Mouse (Mus musculus) neural tube, embryonic 14.5 days (tissue): ENCODE measurements at regions not wholly inside any gene's neighbourhood (a gene's known extent, or its start where the extent isn't known, plus 50 kb on each side); places are given as distances from the start of the nearest gene placed in this dataset.

ENCODE experiments used
- ATAC-seq: fragments of 200-750 bp; cut with Nextera tagmentation; 2 replicates; pipeline ENCODE4 v1.8.0; 2017; ENCODE audit warnings: low read depth, mild to moderate bottlenecking, moderate TSS enrichment, moderate library complexity
- H3K27ac ChIP-seq: fragments of 300-500 bp; sonication (generic); 2 replicates; pipeline ENCODE4 v1.5.1; 2014; ENCODE audit warnings: low read depth, mild to moderate bottlenecking, control low read depth, low read length, moderate library complexity, mixed read lengths
- H3K27me3 ChIP-seq: fragments of 300-500 bp; sonication (generic); 2 replicates; pipeline ENCODE4 v1.6.1; 2014; ENCODE audit warnings: low read length; ENCODE audit not compliant: control insufficient read depth, insufficient read depth
- H3K36me3 ChIP-seq: fragments of 300-500 bp; sonication (generic); 2 replicates; pipeline ENCODE4 v1.6.1; 2014; ENCODE audit warnings: low read length, mixed read lengths; ENCODE audit not compliant: control insufficient read depth, insufficient read depth
- H3K4me1 ChIP-seq: fragments of 300-500 bp; sonication (generic); 2 replicates; pipeline ENCODE4 v1.6.1; 2014; ENCODE audit warnings: low read length; ENCODE audit not compliant: control insufficient read depth, insufficient read depth
- H3K4me2 ChIP-seq: fragments of 300-500 bp; sonication (generic); 2 replicates; pipeline ENCODE4 v1.6.1; 2014; ENCODE audit warnings: mild to moderate bottlenecking, low read depth, low read length, control low read depth
- H3K4me3 ChIP-seq: fragments of 300-500 bp; sonication (generic); 2 replicates; pipeline ENCODE4 v1.5.1; 2014; ENCODE audit warnings: low read depth, low read length, control low read depth, mixed read lengths
- H3K9ac ChIP-seq: fragments of 300-500 bp; sonication (generic); replicated peaks from 2 replicates; pipeline ENCODE4 v1.6.1; 2014; ENCODE audit warnings: low read depth, mild to moderate bottlenecking, control low read depth, low read length, mixed read lengths
- H3K9me3 ChIP-seq: fragments of 300-500 bp; sonication (generic); 2 replicates; pipeline ENCODE4 v1.6.1; 2016; ENCODE audit warnings: low read length; ENCODE audit not compliant: control insufficient read depth
- WGBS: fragments of 180-500 bp; shearing (Covaris S2); extraction: QIAGEN DNeasy Blood & Tissue Kit; methylation state at CpG from one replicate; pipeline ENCODE4 v1.1.7; 2014; 5-methylcytosine and 5-hydroxymethylcytosine counted together

DNA sequence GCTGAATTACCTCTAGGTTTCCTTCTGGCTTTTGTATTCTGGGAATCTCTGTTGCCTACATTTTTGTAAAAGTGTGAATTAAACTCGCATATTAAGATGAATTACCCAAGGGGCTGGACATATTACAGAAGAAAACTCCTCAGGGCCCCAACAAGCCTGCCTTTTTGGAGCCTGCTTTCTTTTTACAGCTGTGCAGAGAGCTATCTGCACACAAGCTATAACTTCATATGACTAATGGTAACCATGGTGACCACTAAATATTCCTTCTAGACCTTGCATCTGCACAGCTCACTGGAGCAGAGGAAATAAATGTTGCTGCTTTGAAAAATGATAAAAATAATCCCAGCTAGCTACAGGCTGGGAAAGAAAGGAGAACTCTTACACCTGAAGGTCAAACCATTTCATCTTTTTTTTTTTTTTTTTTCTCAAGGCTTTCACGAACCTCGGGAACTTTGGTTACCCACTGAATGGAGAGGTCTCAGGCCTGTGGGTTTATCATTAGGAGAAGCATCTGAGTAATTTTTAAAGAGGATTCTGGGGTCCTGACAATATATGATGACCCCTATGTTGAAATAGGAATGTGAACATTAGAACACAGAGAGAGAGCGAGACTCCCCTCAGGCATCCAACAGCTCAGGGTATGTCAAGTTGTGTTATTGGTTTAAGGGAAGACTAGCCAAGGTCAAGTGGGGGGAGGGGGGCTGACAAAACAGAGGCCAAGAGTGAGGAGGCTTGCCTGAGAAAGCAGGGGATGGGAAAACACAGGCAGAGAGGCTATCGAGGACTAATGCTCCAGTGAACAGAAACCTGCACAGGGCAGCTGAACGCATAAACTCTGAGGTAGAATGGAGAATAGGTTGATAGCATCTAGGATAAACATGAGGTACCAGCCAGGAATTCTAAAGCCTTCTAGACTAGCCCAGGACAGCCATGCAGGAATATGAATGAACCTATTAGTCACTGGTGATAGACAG lies 188.4 kb downstream of the Phlda1 start:
- H3K27ac ChIP-seq = peak overlapping the region; percentile 16; the same call in 1 of the 2 replicates
- no peak overlapping the region for H3K4me2 ChIP-seq
- WGBS = 58% methylated on average over 6 of the region's 6 CpGs
- H3K9me3 ChIP-seq = no peaks in the 10 kb centered on the region
- ATAC-seq = peak; percentile 84
- H3K36me3 ChIP-seq = no peaks in the 10 kb centered on the region
- no peaks in the 10 kb centered on the region for H3K27me3 ChIP-seq
- no peak overlapping the region for H3K9ac ChIP-seq
- H3K4me3 ChIP-seq = no peak overlapping the region
- H3K4me1 ChIP-seq = peaks cover 15% of the 10 kb centered on the region

DNA sequence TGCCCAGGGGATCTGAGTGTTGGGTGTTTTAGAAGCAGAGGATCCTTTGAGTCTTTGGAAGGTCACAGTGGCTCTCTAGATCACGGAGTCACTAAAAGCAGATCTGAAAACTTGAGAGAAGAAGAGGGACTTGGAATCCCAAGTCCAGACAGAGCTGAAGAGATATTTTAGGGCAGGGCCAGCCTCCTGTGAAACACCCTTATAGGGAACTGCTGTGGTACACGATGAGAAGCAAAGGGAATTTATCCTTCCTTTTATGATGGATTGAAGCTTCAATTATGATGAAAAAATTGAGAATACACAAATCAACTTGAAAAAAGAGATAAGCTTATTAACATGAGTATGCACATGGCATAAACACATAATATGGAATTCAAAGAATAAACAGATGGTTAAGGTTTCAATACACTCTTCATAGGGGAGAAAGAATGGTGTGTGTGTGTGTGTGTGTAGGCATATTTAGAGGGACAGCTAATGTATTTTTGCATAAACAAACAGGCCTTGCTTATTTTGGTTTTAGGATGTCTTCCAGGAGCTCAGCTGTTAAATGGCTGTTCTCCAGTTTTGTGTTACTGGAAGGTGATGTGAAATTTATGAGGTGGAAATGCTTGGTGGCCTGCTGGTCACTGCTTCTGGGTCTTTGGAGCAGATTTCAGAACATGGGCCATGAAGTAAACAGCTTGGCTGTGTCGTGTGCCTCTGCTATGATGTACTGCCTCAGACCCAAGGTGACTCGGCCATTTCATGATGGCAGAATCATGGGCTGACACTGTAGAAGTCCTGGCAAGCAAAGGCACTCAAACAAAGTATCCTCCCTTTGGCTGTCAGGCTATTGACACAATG lies 190.1 kb downstream of the Phlda1 start:
- Histone ChIP-seq H3K4me1 (peaks cover 17% of the 10 kb centered on the region), H3K4me2 (no peak overlapping the region), H3K27ac (no peak overlapping the region), H3K9ac (no peak overlapping the region), H3K4me3 (no peak overlapping the region), H3K36me3 (no peaks in the 10 kb centered on the region), H3K9me3 (no peaks in the 10 kb centered on the region), H3K27me3 (no peaks in the 10 kb centered on the region)
- no peak for ATAC-seq
- WGBS = 75% methylated on average over 4 of the region's 4 CpGs

DNA sequence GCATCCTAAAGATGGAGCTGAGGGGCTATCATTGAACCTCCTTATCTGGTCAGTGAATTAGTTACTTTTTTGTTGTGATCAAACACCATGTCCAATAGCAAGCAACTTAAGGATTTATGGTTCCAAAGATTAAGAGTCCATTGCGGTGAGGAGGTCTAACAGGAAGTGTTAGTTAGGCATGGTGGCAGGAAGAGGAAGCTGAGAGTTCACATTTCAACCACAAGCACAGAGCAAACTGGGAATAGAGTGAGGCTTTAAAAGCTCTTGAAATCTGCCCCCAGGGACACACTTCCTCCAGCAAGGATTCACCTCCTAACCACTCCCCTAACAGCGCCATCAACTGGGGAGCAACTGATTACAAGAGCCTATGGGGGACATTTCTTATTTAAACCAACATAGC lies 190.9 kb downstream of the Phlda1 start:
- no peaks in the 10 kb centered on the region for H3K27me3 ChIP-seq
- no peak overlapping the region for H3K9ac ChIP-seq
- no peak for ATAC-seq
- no peaks in the 10 kb centered on the region for H3K9me3 ChIP-seq
- H3K36me3 ChIP-seq = no peaks in the 10 kb centered on the region
- H3K4me3 ChIP-seq = no peak overlapping the region
- WGBS = 94% methylated on average over 2 of the region's 2 CpGs
- no peak overlapping the region for H3K4me2 ChIP-seq
- no peak overlapping the region for H3K27ac ChIP-seq
- H3K4me1 ChIP-seq = peaks cover 17% of the 10 kb centered on the region

DNA sequence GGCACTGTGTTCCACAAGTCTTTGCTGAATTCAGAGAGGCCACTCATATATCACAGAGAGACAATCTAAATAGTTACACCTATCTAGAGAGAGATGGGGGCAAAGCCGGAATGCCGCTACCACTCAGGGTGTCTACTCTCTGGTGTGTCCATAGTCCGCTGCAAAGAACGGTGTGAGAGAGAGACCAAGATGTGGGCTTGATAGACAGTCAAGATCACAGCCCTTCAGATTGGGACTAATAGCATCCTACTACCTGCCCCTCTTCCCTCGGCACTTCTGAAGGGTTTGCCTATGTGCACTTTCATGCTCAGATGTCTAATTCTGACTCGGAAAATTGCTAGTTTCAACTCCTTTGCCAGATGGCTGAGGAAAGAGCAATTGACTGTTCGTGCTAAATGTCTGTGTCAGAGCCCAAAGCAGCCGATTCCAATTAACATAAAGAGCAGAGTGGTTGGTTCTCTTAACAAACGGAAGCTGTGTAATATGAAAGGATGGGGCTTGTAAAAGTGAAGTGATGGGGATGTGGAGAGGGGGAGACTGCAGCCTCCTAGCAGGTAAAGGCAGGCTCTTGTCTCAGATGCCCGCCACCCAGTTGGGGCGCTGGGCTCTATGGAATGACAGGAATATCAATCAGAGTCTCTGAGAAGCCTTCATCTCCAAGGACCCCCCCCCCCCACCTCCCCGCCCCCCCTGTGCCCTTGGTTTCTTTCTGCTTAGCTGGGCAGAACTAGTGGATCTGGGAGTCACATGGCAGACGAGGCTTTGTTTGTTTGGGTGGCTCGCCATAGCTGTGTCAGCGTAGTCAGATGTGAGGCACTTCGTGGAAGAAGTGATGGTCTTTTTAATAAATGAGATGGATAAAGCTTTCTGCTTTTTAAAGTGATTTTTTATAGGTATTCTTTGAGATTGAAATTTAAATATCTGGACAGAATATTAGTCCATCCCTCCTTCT lies 193.7 kb downstream of the Phlda1 start:
- H3K9me3 ChIP-seq = no peaks in the 10 kb centered on the region
- H3K27me3 ChIP-seq = no peaks in the 10 kb centered on the region
- no peak overlapping the region for H3K4me3 ChIP-seq
- no peak overlapping the region for H3K9ac ChIP-seq
- H3K4me1 ChIP-seq = peaks cover 8% of the 10 kb centered on the region
- 52% methylated on average over 16 of the region's 16 CpGs for WGBS
- H3K4me2 ChIP-seq = no peak overlapping the region; the same call in 1 of the 2 replicates
- H3K27ac ChIP-seq = peak overlapping the region; percentile 65
- H3K36me3 ChIP-seq = no peaks in the 10 kb centered on the region
- ATAC-seq = peak; percentile 87

DNA sequence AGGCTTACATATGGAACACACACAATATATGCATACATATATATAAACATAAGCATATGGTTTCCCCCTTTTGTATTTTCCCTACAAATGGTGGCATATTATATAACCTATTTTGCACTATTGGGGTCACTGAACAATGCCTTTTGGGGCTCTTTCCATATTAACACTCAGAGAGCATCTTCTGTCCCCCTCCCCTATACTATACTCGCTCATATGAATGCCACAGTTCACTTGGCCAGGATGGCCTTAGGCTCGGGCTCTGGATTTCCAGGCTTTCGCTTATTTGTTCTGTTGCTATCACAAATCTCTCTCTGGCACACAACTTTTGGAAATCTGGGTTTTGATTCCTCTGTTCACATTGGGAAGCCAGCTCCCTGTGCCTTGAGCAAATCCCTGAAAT lies 194.5 kb downstream of the Phlda1 start:
- Histone ChIP-seq H3K27ac (no peak overlapping the region), H3K27me3 (no peaks in the 10 kb centered on the region), H3K4me1 (peaks cover 5% of the 10 kb centered on the region), H3K9me3 (no peaks in the 10 kb centered on the region), H3K9ac (no peak overlapping the region), H3K4me2 (no peak overlapping the region), H3K4me3 (no peak overlapping the region), H3K36me3 (no peaks in the 10 kb centered on the region)
- 65% methylated on average over 3 of the region's 3 CpGs for WGBS
- ATAC-seq = no peak

DNA sequence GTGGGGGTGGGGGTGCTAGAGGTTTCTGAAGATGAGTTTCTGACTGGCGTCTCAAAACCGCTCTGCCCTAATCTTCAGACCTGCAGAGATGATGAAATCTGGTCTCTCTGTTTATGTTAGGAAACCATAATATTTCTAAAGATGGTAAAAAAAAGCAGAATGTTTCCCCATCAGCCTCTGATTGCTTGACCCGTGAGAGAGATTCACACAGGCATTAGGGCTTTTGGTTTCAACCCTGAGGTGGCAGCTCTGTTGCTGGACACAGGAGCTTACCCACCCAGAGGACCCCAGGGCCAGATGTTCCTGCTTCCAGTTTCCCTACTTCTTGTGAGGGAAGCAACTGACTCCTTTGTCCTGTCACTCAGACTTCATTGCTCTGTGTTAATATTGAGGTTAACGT lies 195.1 kb downstream of the Phlda1 start:
- Histone ChIP-seq H3K9me3 (no peaks in the 10 kb centered on the region), H3K27ac (no peak overlapping the region), H3K9ac (no peak overlapping the region), H3K4me3 (no peak overlapping the region), H3K36me3 (no peaks in the 10 kb centered on the region), H3K4me2 (no peak overlapping the region), H3K4me1 (peaks cover 5% of the 10 kb centered on the region), H3K27me3 (no peaks in the 10 kb centered on the region)
- 74% methylated on average over 4 of the region's 4 CpGs for WGBS
- no peak for ATAC-seq

DNA sequence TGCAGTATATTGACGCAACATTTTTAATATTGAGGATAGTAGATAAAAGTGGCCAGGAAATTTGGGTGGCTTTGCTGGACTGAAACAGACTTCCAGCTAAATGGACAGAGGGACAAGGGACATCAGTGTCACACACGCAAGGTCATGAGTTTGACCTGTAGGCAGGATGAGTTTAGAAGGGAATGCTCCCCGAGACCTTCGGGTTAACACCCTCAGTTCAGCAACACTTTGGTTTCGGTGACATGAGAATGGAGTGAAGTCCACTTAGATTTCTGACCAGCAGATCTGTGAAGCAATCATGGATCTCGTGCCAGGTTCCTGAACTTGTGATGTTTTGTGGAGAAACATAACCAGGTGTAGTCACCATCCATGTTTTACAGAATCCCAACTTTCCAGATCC lies 196.3 kb downstream of the Phlda1 start:
- Histone ChIP-seq H3K4me1 (peaks cover 5% of the 10 kb centered on the region), H3K4me3 (no peak overlapping the region), H3K4me2 (no peak overlapping the region), H3K27ac (no peak overlapping the region), H3K9me3 (no peaks in the 10 kb centered on the region), H3K27me3 (no peaks in the 10 kb centered on the region), H3K36me3 (no peaks in the 10 kb centered on the region), H3K9ac (no peak overlapping the region)
- WGBS = 94% methylated on average over 6 of the region's 6 CpGs
- ATAC-seq = no peak

DNA sequence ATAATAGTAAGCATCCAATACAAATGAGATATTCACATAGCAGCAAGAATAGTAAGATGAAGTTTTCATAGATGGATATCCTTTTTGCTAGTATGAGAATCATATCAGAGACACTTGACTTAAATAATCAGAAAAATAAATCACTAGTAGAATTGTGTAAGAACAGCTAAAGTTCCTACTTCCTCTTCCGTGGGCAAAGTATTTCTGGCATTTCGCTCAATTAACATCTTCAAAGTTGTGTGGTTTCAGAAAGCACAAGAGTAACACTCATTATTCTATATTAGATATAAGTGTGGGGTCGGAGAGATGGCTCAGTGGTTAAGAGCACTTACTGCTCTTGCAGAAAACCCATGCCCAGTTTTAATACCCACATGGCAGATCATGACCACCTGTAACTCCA lies 197.4 kb downstream of the Phlda1 start:
- 95% methylated on average over 3 of the region's 3 CpGs for WGBS
- Histone ChIP-seq H3K4me3 (no peak overlapping the region), H3K9me3 (no peaks in the 10 kb centered on the region), H3K9ac (no peak overlapping the region), H3K4me1 (peaks cover 5% of the 10 kb centered on the region), H3K36me3 (no peaks in the 10 kb centered on the region), H3K27me3 (no peaks in the 10 kb centered on the region), H3K27ac (no peak overlapping the region), H3K4me2 (no peak overlapping the region)
- no peak for ATAC-seq
